ENCODE assay signal across 13 mouse cellular contexts in genomic region chr5:148465091-148465490, GRCm38 (mm10).
"Had no signal": no experiment of that assay in that cellular context is flagged by ENCODE, and none has a peak within 500 bp of the region (broad histone marks: within the 10 kb centered on the region; RNA-seq: fewer than 3 reads in every experiment).

No protein-coding gene starts in this region.

- H3K9me3 ChIP-seq: hindbrain, embryonic 15.5 days; neural tube, embryonic 13.5 days; stomach, embryonic 15.5 days had no signal

- H3K27me3 ChIP-seq: hindbrain, embryonic 15.5 days; limb, embryonic 13.5 days; neural tube, embryonic 13.5 days; stomach, embryonic 15.5 days had no signal

- H3K4me2 ChIP-seq: hindbrain, embryonic 15.5 days; limb, embryonic 13.5 days; neural tube, embryonic 13.5 days; stomach, embryonic 15.5 days had no signal

- H3K9ac ChIP-seq: hindbrain, embryonic 15.5 days; limb, embryonic 13.5 days; liver, embryonic 14.5 days; neural tube, embryonic 13.5 days; stomach, embryonic 15.5 days had no signal

- ATAC-seq: intestine, embryonic 16.5 days; midbrain, embryonic 16.5 days had no signal

- H3K36me3 ChIP-seq: hindbrain, embryonic 15.5 days; limb, embryonic 13.5 days; midbrain, embryonic 10.5 days; neural tube, embryonic 13.5 days; stomach, embryonic 15.5 days had no signal

- DNase-seq: left cerebral cortex, postnatal 4 days; lung, adult 2 months; retina, postnatal 1 day; right cerebral cortex, postnatal 4 days; thymus, postnatal 4 days had no signal

- H3K27ac ChIP-seq: hindbrain, embryonic 15.5 days; limb, embryonic 13.5 days; liver, embryonic 14.5 days; midbrain, embryonic 10.5 days; neural tube, embryonic 13.5 days had no signal

- H3K4me3 ChIP-seq: hindbrain, embryonic 15.5 days; limb, embryonic 13.5 days; midbrain, embryonic 10.5 days; neural tube, embryonic 13.5 days; stomach, embryonic 15.5 days had no signal
